ENCODE assay signal across 8 mouse cellular contexts in the genomic region with DNA sequence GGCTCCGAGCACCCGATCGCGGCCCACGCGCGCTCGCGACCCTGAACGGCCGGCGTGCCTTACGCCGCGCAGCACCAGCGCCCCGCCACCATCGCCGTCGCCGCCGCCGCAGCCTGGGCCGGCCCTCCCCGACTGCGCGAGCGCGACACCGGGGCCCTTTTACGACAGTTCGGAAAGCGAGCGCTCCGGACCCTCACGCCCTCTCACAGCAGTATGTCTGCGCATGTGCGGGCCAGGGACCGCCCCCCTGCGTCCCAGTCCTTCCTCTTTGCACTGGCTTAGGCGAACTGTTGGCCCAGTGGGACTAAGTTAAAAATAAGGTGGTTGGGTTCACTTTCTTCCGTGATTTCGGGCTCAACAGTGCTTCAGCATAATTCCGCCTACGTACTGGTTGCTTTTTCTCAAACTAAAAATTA. TPM values are rescaled to one million over a fixed set of nuclear protein-coding genes. Genes with fewer than 3 reads are reported as not detected.
A peak's percentile ranks its signal among the peaks of the same experiment; 100 is the strongest.
DNase-seq lines count a peak whose midpoint lies in the region; ATAC-seq lines count a peak whose summit lies in the region.

A gene (minus strand): TSS at position 100 of the 416 bp plus-strand sequence.

- peak within 1 kb of the TSS; percentile 61 for H3K4me2 ChIP-seq in kidney, embryonic 15.5 days

- no peaks in the 10 kb centered on the region for H3K9me3 ChIP-seq in heart, embryonic 10.5 days
- no peaks in the 10 kb centered on the region for H3K9me3 ChIP-seq in kidney, embryonic 15.5 days (replicated peaks)

- peak within 1 kb of the TSS; percentile 99 for H3K27ac ChIP-seq in heart, embryonic 10.5 days
- peak within 1 kb of the TSS; percentile 99 for H3K27ac ChIP-seq in kidney, embryonic 15.5 days

- peak; percentile 98 for DNase-seq in B cell, adult 2 months
- DNase-seq in brain, adult 2 months (ENCODE audit: low read depth, low spot score): peak; percentile 99
- DNase-seq in heart, embryonic 10.5 days (ENCODE audit: low spot score): peak; percentile 98
- DNase-seq in liver: peak; percentile 98
- peak; percentile 98 to 99 for DNase-seq in spleen, postnatal 4 days (ENCODE audit: low spot score in 2 of 2)

- 0 out of 2 replicates have a peak, but pooled peaks cover 6% of the 10 kb centered on the region for H3K4me1 ChIP-seq in heart, embryonic 10.5 days
- H3K4me1 ChIP-seq in kidney, embryonic 15.5 days: peaks cover 10% of the 10 kb centered on the region

- H3K4me3 ChIP-seq in heart, embryonic 10.5 days: peak within 1 kb of the TSS; percentile 79
- H3K4me3 ChIP-seq in kidney, embryonic 15.5 days (replicated peaks): peak within 1 kb of the TSS; percentile 98

- ATAC-seq in erythroblast, adult 5-6 weeks (replicated peaks; ENCODE audit: low FRiP score, poor library complexity, severe bottlenecking): peak; percentile 97
- peak; percentile 96 for ATAC-seq in kidney, embryonic 15.5 days (replicated peaks; ENCODE audit: low FRiP score)
- peak; percentile 99 for ATAC-seq in monocyte, adult 5-6 weeks (replicated peaks; ENCODE audit: insufficient number of reproducible peaks, low FRiP score, low TSS enrichment, poor library complexity, severe bottlenecking)

- peak within 1 kb of the TSS; percentile 88 for H3K9ac ChIP-seq in kidney, embryonic 15.5 days

- under 1% methylated on average over 45 of the region's 45 CpGs for WGBS in heart, embryonic 10.5 days
- WGBS in kidney, embryonic 15.5 days: 0% methylated on average over 45 of the region's 45 CpGs

- no peaks in the 10 kb centered on the region for H3K27me3 ChIP-seq in heart, embryonic 10.5 days (ENCODE audit: insufficient read depth, poor library complexity, severe bottlenecking)
- no peaks in the 10 kb centered on the region for H3K27me3 ChIP-seq in kidney, embryonic 15.5 days

- H3K36me3 ChIP-seq in heart, embryonic 10.5 days: 0 out of 2 replicates have a peak, but pooled peaks cover 13% of the 10 kb centered on the region
- peaks cover 7% of the 10 kb centered on the region for H3K36me3 ChIP-seq in kidney, embryonic 15.5 days

RNA-seq across cellular contexts. Expression of the gene that starts here (rescaled TPM):
- 18.6 and 28.8 TPM in 2 replicates for total RNA-seq in erythroblast, adult 5-6 weeks (2015; ENCODE audit: low replicate concordance)
- 17.6 and 22.8 TPM in 2 replicates for total RNA-seq in erythroblast, adult 5-6 weeks (2017; ENCODE audit: low replicate concordance)
- polyA plus RNA-seq in heart, embryonic 10.5 days (2016; fragmentation: Nextera tagmentation; extraction: Ambion mirVana): 25.5 and 31.7 TPM in 2 replicates
- 30.3 and 31.7 TPM in 2 replicates for polyA plus RNA-seq in kidney, embryonic 15.5 days (2015; fragmentation: Nextera tagmentation; extraction: Ambion mirVana)
- total RNA-seq in monocyte, adult 5-6 weeks (2017): 46.4 to 83.1 TPM (median 57.7 TPM) in 3 replicates

Comparison
In these comparisons a context has a peak if more than half of its experiments do, and no peak if none do; other contexts are left out.
1. Peak in every context shown above with its lines: DNase-seq, ATAC-seq, H3K4me3 ChIP-seq and H3K27ac ChIP-seq.